Mouse (Mus musculus) hindbrain, postnatal 0 days (tissue): Measurements from ENCODE around the gene Ddc. TPM values are rescaled to one million over a fixed set of nuclear protein-coding genes. Genes with fewer than 3 reads are reported as not detected.

ENCODE experiments used
- ATAC-seq: fragments of 200-750 bp; cut with Nextera tagmentation; 2 replicates; pipeline ENCODE4 v1.8.0; 2017; ENCODE audit warnings: mild to moderate bottlenecking, moderate TSS enrichment, moderate library complexity
- DNase-seq: peaks from one replicate; pipeline ENCODE4 v3.0.0-alpha.2; 2015; ENCODE audit warnings: low spot score
- H3K27ac ChIP-seq: fragments of 300-500 bp; sonication (generic); 2 replicates; pipeline ENCODE4 v1.5.1; 2014; ENCODE audit warnings: mild to moderate bottlenecking
- H3K27me3 ChIP-seq: fragments of 300-500 bp; sonication (generic); 2 replicates; pipeline ENCODE4 v1.6.1; 2014; ENCODE audit warnings: low read length, mixed read lengths; ENCODE audit not compliant: insufficient read depth
- H3K36me3 ChIP-seq: fragments of 300-500 bp; sonication (generic); 2 replicates; pipeline ENCODE4 v1.6.1; 2014; ENCODE audit warnings: low read length, mixed read lengths; ENCODE audit not compliant: insufficient read depth
- H3K4me1 ChIP-seq: fragments of 300-500 bp; sonication (generic); 2 replicates; pipeline ENCODE4 v1.6.1; 2014; ENCODE audit warnings: antibody characterized with exemption, low read length, mixed read lengths; ENCODE audit not compliant: insufficient read depth
- H3K4me2 ChIP-seq: fragments of 300-500 bp; sonication (generic); 2 replicates; pipeline ENCODE4 v1.6.1; 2014; ENCODE audit warnings: low read depth, mild to moderate bottlenecking, low read length, moderate library complexity, mixed read lengths
- H3K4me3 ChIP-seq: fragments of 300-500 bp; sonication (generic); 2 replicates; pipeline ENCODE4 v1.5.1; 2014; ENCODE audit warnings: low read length
- H3K9ac ChIP-seq: fragments of 300-500 bp; sonication (generic); replicated peaks from 2 replicates; pipeline ENCODE4 v1.6.1; 2014; ENCODE audit warnings: mild to moderate bottlenecking, low read length, moderate library complexity, mixed read lengths
- H3K9me3 ChIP-seq: fragments of 300-500 bp; sonication (generic); 2 replicates; pipeline ENCODE4 v1.6.1; 2016; ENCODE audit warnings: low read length, mixed read lengths
- CTCF ChIP-seq: IDR thresholded peaks from 2 replicates; pipeline ENCODE4 v1.5.1; 2016; ENCODE audit warnings: antibody characterized with exemption, control low read depth, low read depth
- WGBS: fragments of 180-500 bp; shearing (Covaris S2); extraction: QIAGEN DNeasy Blood & Tissue Kit; methylation state at CpG from one replicate; pipeline ENCODE4 v1.1.7; 2014; 5-methylcytosine and 5-hydroxymethylcytosine counted together
- polyA plus RNA-seq: library from polyadenylated mRNA; unstranded; fragments of >200 nt; fragmentation: Nextera tagmentation; extraction: Ambion mirVana; gene quantifications from 2 replicates; pipeline ENCODE4 v1.2.1, GENCODE M21; 2015
- total RNA-seq: library from RNA; depleted of rRNA; stranded (reverse); fragments of >200 nt; gene quantifications from 2 replicates; pipeline ENCODE4 v1.2.3, GENCODE M21; 2014

Gene Ddc
- total and polyA plus RNA-seq, 2 experiments from 2014 or later: 13.7 to 15.4 TPM

DNA sequence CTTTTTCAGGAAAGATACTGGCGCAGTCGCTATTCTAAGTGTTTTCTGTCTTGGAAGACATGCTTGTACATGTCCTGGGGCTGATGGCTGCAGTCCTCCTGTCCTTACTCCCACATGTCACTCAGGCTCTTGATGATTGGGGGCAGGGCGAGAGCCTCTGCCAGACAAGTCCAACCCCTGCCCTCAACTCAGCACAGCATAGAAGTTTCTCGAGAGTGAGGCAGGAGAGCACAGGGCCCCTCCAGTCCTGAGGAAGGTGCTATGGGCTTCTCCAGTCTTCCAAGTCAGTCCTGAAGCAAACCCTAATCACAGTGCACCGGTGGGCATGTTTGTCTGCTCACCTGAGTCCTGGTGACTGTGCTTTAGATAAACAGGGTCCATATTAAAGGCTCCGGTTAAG is 69.2 kb downstream of the Ddc start:
- Histone ChIP-seq H3K27ac (no peak overlapping the region), H3K27me3 (no peaks in the 10 kb centered on the region), H3K4me3 (no peak overlapping the region), H3K4me1 (no peaks in the 10 kb centered on the region; the same call in 1 of the 2 replicates), H3K36me3 (no peaks in the 10 kb centered on the region), H3K9me3 (no peaks in the 10 kb centered on the region), H3K9ac (no peak overlapping the region), H3K4me2 (no peak overlapping the region)
- TF ChIP-seq CTCF: no peak
- no peak for DNase-seq
- ATAC-seq: no peak
- 43% methylated on average over 6 of the region's 6 CpGs for WGBS

DNA sequence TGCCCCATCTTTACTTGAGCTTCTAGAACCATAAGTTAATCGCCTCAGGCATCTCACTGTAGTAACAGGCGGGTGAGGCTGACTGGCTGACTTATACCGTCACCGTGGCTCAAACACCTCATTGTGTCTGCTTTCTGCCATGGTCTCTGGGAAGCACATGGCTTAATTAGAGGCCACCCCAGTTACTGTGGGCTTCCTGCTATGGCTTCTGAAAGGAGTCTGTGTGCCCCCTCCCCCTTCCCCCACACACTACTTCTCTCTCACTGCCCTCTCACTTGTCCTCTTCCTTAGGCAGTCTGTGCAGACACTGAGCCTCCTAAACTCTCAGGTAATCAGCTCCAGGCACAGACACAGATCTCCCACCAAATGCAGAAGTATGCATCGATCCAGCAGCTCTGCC is 69.7 kb downstream of the Ddc start:
- Histone ChIP-seq H3K27me3 (no peaks in the 10 kb centered on the region), H3K9me3 (no peaks in the 10 kb centered on the region), H3K4me3 (no peak overlapping the region), H3K4me1 (no peaks in the 10 kb centered on the region; the same call in 1 of the 2 replicates), H3K27ac (no peak overlapping the region), H3K4me2 (no peak overlapping the region), H3K9ac (no peak overlapping the region), H3K36me3 (no peaks in the 10 kb centered on the region)
- TF ChIP-seq CTCF: no peak
- peak; percentile 47; the same call in 1 of the 2 replicates for ATAC-seq
- 36% methylated on average over 5 of the region's 5 CpGs for WGBS
- DNase-seq: no peak

DNA sequence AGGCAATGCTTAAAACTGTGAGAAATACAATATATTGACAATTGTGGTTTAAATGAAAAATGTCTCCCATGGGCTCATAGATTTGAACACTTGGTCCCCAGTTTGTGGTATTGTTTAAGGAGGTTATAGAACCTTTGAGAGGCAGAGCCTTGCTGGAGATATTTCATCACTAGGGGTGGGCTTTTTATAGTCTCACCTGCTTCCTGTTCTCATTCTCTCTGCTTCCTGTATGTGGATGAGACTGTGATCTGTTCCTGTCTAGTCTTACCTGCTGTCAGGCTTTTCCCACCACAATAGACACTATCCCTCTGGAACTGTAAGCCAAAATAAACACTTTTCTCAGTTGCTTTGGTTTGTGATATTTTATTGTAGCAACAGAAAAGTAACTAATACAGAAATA is 71.5 kb downstream of the Ddc start:
- no peak overlapping the region for H3K4me3 ChIP-seq
- ATAC-seq: no peak
- no peaks in the 10 kb centered on the region for H3K36me3 ChIP-seq
- H3K9ac ChIP-seq: no peak overlapping the region
- no peaks in the 10 kb centered on the region; the same call in 1 of the 2 replicates for H3K4me1 ChIP-seq
- no peak overlapping the region for H3K27ac ChIP-seq
- DNase-seq: no peak
- H3K4me2 ChIP-seq: no peak overlapping the region
- no peaks in the 10 kb centered on the region for H3K9me3 ChIP-seq
- no peaks in the 10 kb centered on the region for H3K27me3 ChIP-seq
- TF ChIP-seq CTCF: no peak

DNA sequence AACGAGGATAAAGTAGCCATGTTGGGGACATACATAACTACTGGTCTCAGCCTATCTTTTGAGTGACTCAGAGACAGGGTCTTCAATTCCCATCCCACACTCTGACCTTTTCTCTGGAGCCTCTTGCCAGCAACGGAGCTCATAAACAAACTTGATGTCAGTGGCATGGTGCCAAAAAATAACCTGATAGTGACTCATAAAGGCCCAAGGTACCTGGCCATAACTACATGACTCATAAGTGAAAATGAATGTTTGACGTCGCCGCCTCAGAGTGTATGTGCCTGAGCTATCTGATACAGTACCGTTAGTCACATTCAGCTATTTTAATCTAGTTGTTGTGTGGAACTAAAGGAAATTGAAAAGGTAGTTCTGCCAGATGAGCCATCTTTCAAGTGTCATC is 72.3 kb downstream of the Ddc start:
- Histone ChIP-seq H3K36me3 (no peaks in the 10 kb centered on the region), H3K4me3 (no peak overlapping the region), H3K9me3 (no peaks in the 10 kb centered on the region), H3K4me2 (no peak overlapping the region), H3K27me3 (no peaks in the 10 kb centered on the region), H3K27ac (no peak overlapping the region), H3K4me1 (no peaks in the 10 kb centered on the region; the same call in 1 of the 2 replicates), H3K9ac (no peak overlapping the region)
- no peak for ATAC-seq
- DNase-seq: no peak
- WGBS: 81% methylated on average over 6 of the region's 6 CpGs
- no peak for TF ChIP-seq CTCF

DNA sequence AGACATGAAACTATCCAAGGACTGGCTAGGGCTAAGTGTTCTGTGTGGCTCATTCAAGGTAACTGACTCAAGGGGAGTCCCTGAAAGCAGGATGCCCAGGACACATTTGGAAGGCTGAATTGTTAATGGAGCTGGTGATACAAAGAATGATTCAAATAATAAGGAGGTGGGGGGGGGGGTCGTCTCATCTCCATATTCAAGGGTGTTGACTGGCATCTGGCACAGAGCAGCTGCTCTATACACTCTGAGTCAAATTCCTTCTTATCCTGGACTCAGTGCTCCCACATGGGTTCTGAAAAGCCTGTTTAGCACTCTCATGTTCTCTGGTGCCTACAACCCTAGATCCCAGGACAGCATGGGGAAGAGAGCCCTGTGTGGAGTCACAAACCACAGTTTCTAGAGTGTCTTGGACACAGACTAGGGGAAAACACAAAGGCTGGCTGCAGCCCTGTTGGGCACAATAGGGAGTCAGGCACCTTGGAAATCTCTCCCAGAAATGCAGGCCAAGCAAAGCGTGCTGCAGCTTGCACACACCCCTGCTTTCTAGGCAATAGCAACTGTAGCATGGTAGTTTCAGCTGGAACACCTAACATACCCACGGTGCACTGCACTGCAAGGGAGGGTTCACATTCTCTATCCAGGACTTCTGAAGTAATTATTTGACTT is 72.8 kb downstream of the Ddc start:
- H3K27ac ChIP-seq: no peak overlapping the region
- WGBS: 31% methylated on average over 3 of the region's 3 CpGs
- DNase-seq (no peak), ATAC-seq (no peak)
- H3K9me3 ChIP-seq: no peaks in the 10 kb centered on the region
- no peak for TF ChIP-seq CTCF
- H3K4me3 ChIP-seq: no peak overlapping the region
- no peaks in the 10 kb centered on the region for H3K27me3 ChIP-seq
- H3K4me2 ChIP-seq: no peak overlapping the region
- no peaks in the 10 kb centered on the region for H3K36me3 ChIP-seq
- no peaks in the 10 kb centered on the region; the same call in 1 of the 2 replicates for H3K4me1 ChIP-seq
- no peak overlapping the region for H3K9ac ChIP-seq

DNA sequence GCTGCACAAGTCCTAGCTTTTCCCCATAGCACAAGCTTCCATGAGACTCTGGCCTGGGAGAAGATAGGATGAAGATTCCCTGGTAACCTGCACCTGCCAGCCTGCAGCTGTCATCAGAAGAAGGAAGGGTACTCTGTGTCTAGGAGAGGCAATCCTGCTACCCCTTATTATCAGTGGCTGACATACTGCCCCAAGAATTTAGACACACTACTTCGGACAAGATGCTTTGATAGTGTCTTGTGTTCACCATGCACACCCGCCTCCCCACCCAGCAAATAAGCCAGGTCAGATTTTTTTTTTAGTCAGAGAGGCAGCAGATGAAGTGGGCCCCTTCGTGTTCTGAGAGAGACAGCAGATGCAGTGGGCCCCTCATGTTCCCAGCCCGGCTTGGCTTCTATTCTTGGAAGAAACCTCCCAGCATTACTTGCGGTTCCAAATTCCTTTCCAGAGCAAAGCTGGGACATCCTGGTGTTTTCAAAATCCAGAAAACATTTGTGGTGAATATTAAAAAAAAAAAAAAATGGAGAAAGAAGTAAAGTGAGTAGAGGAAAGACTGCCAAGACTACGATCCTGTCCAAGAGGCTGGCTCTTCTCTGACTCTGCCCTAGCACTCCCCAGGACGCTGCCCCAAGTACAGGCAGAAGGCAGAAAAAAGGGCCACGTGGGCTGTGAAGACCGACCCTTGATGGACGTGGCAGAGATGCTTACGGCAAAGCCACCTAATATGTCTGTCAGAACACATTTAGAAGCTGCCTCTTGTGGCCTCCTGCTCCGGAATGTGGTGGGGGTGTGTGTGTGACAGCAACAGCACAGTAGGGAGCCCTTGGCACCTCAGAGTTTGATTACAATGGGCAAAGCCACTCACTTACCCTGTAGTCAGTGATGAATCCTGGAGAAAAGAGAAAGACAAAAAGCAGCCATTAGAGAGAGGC is 73.7 kb downstream of the Ddc start:
- no peak overlapping the region for H3K4me2 ChIP-seq
- no peaks in the 10 kb centered on the region for H3K27me3 ChIP-seq
- no peak for TF ChIP-seq CTCF
- H3K4me3 ChIP-seq: no peak overlapping the region
- no peak overlapping the region for H3K9ac ChIP-seq
- no peaks in the 10 kb centered on the region for H3K36me3 ChIP-seq
- DNase-seq: peak; percentile 7
- no peak overlapping the region for H3K27ac ChIP-seq
- 28% methylated on average over 12 of the region's 12 CpGs for WGBS
- no peaks in the 10 kb centered on the region; the same call in 1 of the 2 replicates for H3K4me1 ChIP-seq
- no peak for ATAC-seq
- no peaks in the 10 kb centered on the region for H3K9me3 ChIP-seq
